Mouse (Mus musculus): ENCODE measurements around the gene Ubxn4. TPM values are rescaled to one million over a fixed set of nuclear protein-coding genes. Genes with fewer than 3 reads are reported as not detected.

The Ubxn4 gene
- total and polyA plus RNA-seq, 2 experiments from 2014 or later: 56.1 to 71.2 TPM

- no peaks in the 10 kb centered on the region for H3K36me3 ChIP-seq (replicated peaks; ENCODE audit: control insufficient read depth, insufficient read depth, low read length)
- no peaks in the 10 kb centered on the region for H3K4me1 ChIP-seq (ENCODE audit: control insufficient read depth, insufficient read depth)
- H3K9me3 ChIP-seq (replicated peaks; ENCODE audit: control insufficient read depth, low read length): no peaks in the 10 kb centered on the region
- no peak for ATAC-seq (ENCODE audit: insufficient read depth, low read depth)
- H3K9ac ChIP-seq (replicated peaks; ENCODE audit: low read depth, low read length): no peak overlapping the region
- H3K4me2 ChIP-seq (ENCODE audit: low read depth, low read length): no peak overlapping the region
- TF ChIP-seq EP300 (IDR thresholded peaks at IDR 0.05; ENCODE audit: low read depth) (no peak), CTCF (IDR thresholded peaks at IDR 0.05; ENCODE audit: low read depth) (no peak)
- no peak overlapping the region for H3K27ac ChIP-seq (ENCODE audit: low read depth)
- no peaks in the 10 kb centered on the region for H3K27me3 ChIP-seq (ENCODE audit: control insufficient read depth, insufficient read depth, low read length)
- no peak for DNase-seq (ENCODE audit: low spot score)
- WGBS: 81% methylated on average over 5 of the region's 5 CpGs
- no peak overlapping the region for H3K4me3 ChIP-seq (ENCODE audit: low read depth, low read length)
Measured at GRCm38 (mm10) chr1:128290295-128290694, 46.5 kb downstream of the Ubxn4 start.

GRCm38 (mm10) chr1:128293524-128293923, 49.8 kb downstream of the Ubxn4 start:
- no peak for TF ChIP-seq CTCF (IDR thresholded peaks at IDR 0.05; ENCODE audit: low read depth)
- no peak for TF ChIP-seq EP300 (IDR thresholded peaks at IDR 0.05; ENCODE audit: low read depth)
- no peak for DNase-seq (ENCODE audit: low spot score)
- no peaks in the 10 kb centered on the region for H3K9me3 ChIP-seq (replicated peaks; ENCODE audit: control insufficient read depth, low read length)
- no peaks in the 10 kb centered on the region for H3K27me3 ChIP-seq (ENCODE audit: control insufficient read depth, insufficient read depth, low read length)
- H3K9ac ChIP-seq (replicated peaks; ENCODE audit: low read depth, low read length): no peak overlapping the region
- no peaks in the 10 kb centered on the region for H3K4me1 ChIP-seq (ENCODE audit: control insufficient read depth, insufficient read depth)
- no peak for ATAC-seq (ENCODE audit: insufficient read depth, low read depth)
- no peaks in the 10 kb centered on the region for H3K36me3 ChIP-seq (replicated peaks; ENCODE audit: control insufficient read depth, insufficient read depth, low read length)
- H3K4me2 ChIP-seq (ENCODE audit: low read depth, low read length): no peak overlapping the region
- no peak overlapping the region for H3K27ac ChIP-seq (ENCODE audit: low read depth)
- WGBS: 74% methylated on average over 12 of the region's 12 CpGs
- H3K4me3 ChIP-seq (ENCODE audit: low read depth, low read length): no peak overlapping the region

- DNase-seq (ENCODE audit: low spot score) (no peak), ATAC-seq (ENCODE audit: insufficient read depth, low read depth) (no peak)
- H3K36me3 ChIP-seq (replicated peaks; ENCODE audit: control insufficient read depth, insufficient read depth, low read length): no peaks in the 10 kb centered on the region
- no peak overlapping the region for H3K4me3 ChIP-seq (ENCODE audit: low read depth, low read length)
- H3K4me2 ChIP-seq (ENCODE audit: low read depth, low read length): no peak overlapping the region
- no peaks in the 10 kb centered on the region for H3K9me3 ChIP-seq (replicated peaks; ENCODE audit: control insufficient read depth, low read length)
- 59% methylated on average over 8 of the region's 8 CpGs for WGBS
- no peaks in the 10 kb centered on the region for H3K27me3 ChIP-seq (ENCODE audit: control insufficient read depth, insufficient read depth, low read length)
- no peaks in the 10 kb centered on the region for H3K4me1 ChIP-seq (ENCODE audit: control insufficient read depth, insufficient read depth)
- no peak overlapping the region for H3K9ac ChIP-seq (replicated peaks; ENCODE audit: low read depth, low read length)
- H3K27ac ChIP-seq (ENCODE audit: low read depth): no peak overlapping the region
- TF ChIP-seq EP300 (IDR thresholded peaks at IDR 0.05; ENCODE audit: low read depth): no peak
- TF ChIP-seq CTCF (IDR thresholded peaks at IDR 0.05; ENCODE audit: low read depth): no peak
Measured at GRCm38 (mm10) chr1:128295296-128295695, 51.5 kb downstream of the Ubxn4 start.

- no peaks in the 10 kb centered on the region for H3K36me3 ChIP-seq (replicated peaks; ENCODE audit: control insufficient read depth, insufficient read depth, low read length)
- no peaks in the 10 kb centered on the region for H3K27me3 ChIP-seq (ENCODE audit: control insufficient read depth, insufficient read depth, low read length)
- no peak overlapping the region for H3K4me3 ChIP-seq (ENCODE audit: low read depth, low read length)
- H3K9me3 ChIP-seq (replicated peaks; ENCODE audit: control insufficient read depth, low read length): no peaks in the 10 kb centered on the region
- ATAC-seq (ENCODE audit: insufficient read depth, low read depth): no peak
- H3K27ac ChIP-seq (ENCODE audit: low read depth): no peak overlapping the region
- WGBS: 77% methylated on average over 5 of the region's 5 CpGs
- no peaks in the 10 kb centered on the region for H3K4me1 ChIP-seq (ENCODE audit: control insufficient read depth, insufficient read depth)
- no peak overlapping the region for H3K4me2 ChIP-seq (ENCODE audit: low read depth, low read length)
- TF ChIP-seq CTCF (IDR thresholded peaks at IDR 0.05; ENCODE audit: low read depth) (no peak), EP300 (IDR thresholded peaks at IDR 0.05; ENCODE audit: low read depth) (no peak)
- DNase-seq (ENCODE audit: low spot score): no peak
- no peak overlapping the region for H3K9ac ChIP-seq (replicated peaks; ENCODE audit: low read depth, low read length)
Measured at GRCm38 (mm10) chr1:128295717-128296528, 52.2 kb downstream of the Ubxn4 start.

- DNase-seq (ENCODE audit: low spot score) (no peak), ATAC-seq (ENCODE audit: insufficient read depth, low read depth) (no peak)
- Histone ChIP-seq H3K27me3 (ENCODE audit: control insufficient read depth, insufficient read depth, low read length) (no peaks in the 10 kb centered on the region), H3K9ac (replicated peaks; ENCODE audit: low read depth, low read length) (no peak overlapping the region), H3K27ac (ENCODE audit: low read depth) (no peak overlapping the region), H3K4me2 (ENCODE audit: low read depth, low read length) (no peak overlapping the region), H3K4me1 (ENCODE audit: control insufficient read depth, insufficient read depth) (no peaks in the 10 kb centered on the region), H3K9me3 (replicated peaks; ENCODE audit: control insufficient read depth, low read length) (peaks cover 7% of the 10 kb centered on the region; the same call in 1 of the 2 replicates), H3K36me3 (replicated peaks; ENCODE audit: control insufficient read depth, insufficient read depth, low read length) (no peaks in the 10 kb centered on the region), H3K4me3 (ENCODE audit: low read depth, low read length) (no peak overlapping the region)
- WGBS: 91% methylated on average over 16 of the region's 16 CpGs
- no peak for TF ChIP-seq EP300 (IDR thresholded peaks at IDR 0.05; ENCODE audit: low read depth)
- no peak for TF ChIP-seq CTCF (IDR thresholded peaks at IDR 0.05; ENCODE audit: low read depth)
Measured at GRCm38 (mm10) chr1:128303900-128304299, 60.1 kb downstream of the Ubxn4 start.

DNA sequence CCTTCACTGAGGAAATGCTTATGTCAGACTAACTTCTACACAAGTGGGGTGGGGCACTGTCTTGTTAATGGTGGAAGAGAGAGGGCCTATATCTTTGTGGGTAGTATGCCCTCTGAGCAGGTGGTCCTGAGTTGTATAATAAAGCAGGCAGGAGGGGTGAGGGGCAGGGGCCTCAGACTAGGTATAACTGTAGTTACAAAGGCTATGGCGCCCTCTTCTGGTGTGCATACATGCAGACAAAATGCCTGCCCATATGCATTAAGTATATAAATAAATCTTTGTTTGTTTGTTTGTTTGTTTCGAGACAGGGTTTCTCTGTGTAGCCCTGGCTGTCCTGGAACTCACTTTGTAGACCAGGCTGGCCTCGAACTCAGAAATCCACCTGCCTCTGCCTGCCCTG, 65.3 kb downstream of the Ubxn4 start:
- TF ChIP-seq CTCF (IDR thresholded peaks at IDR 0.05; ENCODE audit: low read depth): no peak
- TF ChIP-seq EP300 (IDR thresholded peaks at IDR 0.05; ENCODE audit: low read depth): no peak
- Histone ChIP-seq H3K36me3 (replicated peaks; ENCODE audit: control insufficient read depth, insufficient read depth, low read length) (no peaks in the 10 kb centered on the region), H3K9me3 (replicated peaks; ENCODE audit: control insufficient read depth, low read length) (no peaks in the 10 kb centered on the region), H3K27ac (ENCODE audit: low read depth) (no peak overlapping the region), H3K27me3 (ENCODE audit: control insufficient read depth, insufficient read depth, low read length) (no peaks in the 10 kb centered on the region), H3K9ac (replicated peaks; ENCODE audit: low read depth, low read length) (no peak overlapping the region), H3K4me2 (ENCODE audit: low read depth, low read length) (no peak overlapping the region), H3K4me3 (ENCODE audit: low read depth, low read length) (no peak overlapping the region), H3K4me1 (ENCODE audit: control insufficient read depth, insufficient read depth) (no peaks in the 10 kb centered on the region)
- WGBS: 70% methylated on average over 3 of the region's 3 CpGs
- ATAC-seq (ENCODE audit: insufficient read depth, low read depth) (no peak), DNase-seq (ENCODE audit: low spot score) (no peak)

Measured in heart, postnatal 0 days (tissue).